Mouse (Mus musculus): ENCODE data around the gene Fgf6.

DNA sequence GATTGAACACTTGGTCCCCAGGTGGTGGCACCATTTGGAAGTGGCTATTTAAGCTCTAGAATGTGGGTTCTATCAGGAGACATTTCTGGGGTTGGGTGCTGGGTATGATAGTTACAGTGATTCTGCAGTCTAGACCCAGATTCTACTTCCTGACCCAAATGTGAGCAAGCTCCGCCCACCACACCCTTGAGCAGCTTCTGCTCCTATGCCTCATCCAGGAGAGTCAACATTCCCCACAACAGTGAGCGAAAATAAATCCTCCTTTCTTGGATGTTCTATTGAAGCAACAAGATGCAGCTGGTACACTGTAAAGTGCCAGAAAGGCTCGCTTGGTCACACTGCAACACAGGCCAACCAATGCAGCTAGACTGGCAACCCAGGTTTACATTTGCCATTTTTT lies 48.5 kb downstream of the Fgf6 start:
- TF ChIP-seq CTCF (conservative IDR thresholded peaks at IDR 0.05; ENCODE audit: low read length) (no peak), NANOG (IDR thresholded peaks at IDR 0.05; ENCODE audit: borderline replicate concordance, low read length) (no peak)

All from E14TG2a.4 (cell line).